In genomic region chr7:110668247-110668646, GRCm38 (mm10) we compare ENCODE assay signal across 8 mouse cellular contexts. TPM values are rescaled to one million over a fixed set of nuclear protein-coding genes. Genes with fewer than 3 reads are reported as not detected.
DNase-seq lines count a peak whose midpoint lies in the region; ATAC-seq and TF ChIP-seq lines count a peak whose summit lies in the region.
"Had no signal": no experiment of that assay in that cellular context is flagged by ENCODE, and none has a peak within 500 bp of the region (broad histone marks: within the 10 kb centered on the region; RNA-seq: fewer than 3 reads in every experiment).

No protein-coding gene starts in this region.

- WGBS in intestine, embryonic 14.5 days, result 52% methylated on average over 6 of the region's 6 CpGs
- WGBS in intestine, postnatal 0 days, result 48% methylated on average over 6 of the region's 6 CpGs
- 47% methylated on average over 6 of the region's 6 CpGs for WGBS in heart, embryonic 15.5 days

- H3K4me2 ChIP-seq in intestine, embryonic 14.5 days (ENCODE audit: low read length), result no peak overlapping the region
- H3K4me2 ChIP-seq in intestine, postnatal 0 days (replicated peaks; ENCODE audit: low read depth), result no peak overlapping the region
- no peak overlapping the region for H3K4me2 ChIP-seq in heart, embryonic 15.5 days

- no peak overlapping the region for H3K4me3 ChIP-seq in intestine, embryonic 14.5 days (ENCODE audit: low read depth, low read length)
- no peak overlapping the region for H3K4me3 ChIP-seq in intestine, postnatal 0 days (ENCODE audit: low read depth, low read length)
- no peak overlapping the region for H3K4me3 ChIP-seq in heart, embryonic 15.5 days

- ATAC-seq in intestine, embryonic 14.5 days (replicated peaks; ENCODE audit: low FRiP score, low TSS enrichment, low read depth), result 0 out of 2 replicates have a peak, but pooled peaks have one; percentile 55
- no peak for ATAC-seq in intestine, postnatal 0 days
- peak; percentile 47; the same call in 1 of the 2 replicates for ATAC-seq in heart, embryonic 15.5 days (replicated peaks; ENCODE audit: insufficient number of reproducible peaks, insufficient read depth, low FRiP score, low read depth)

- H3K4me1 ChIP-seq in intestine, embryonic 14.5 days (replicated peaks; ENCODE audit: control insufficient read depth, insufficient read depth, low read length), result peaks cover 10% of the 10 kb centered on the region; the same call in 1 of the 2 replicates
- H3K4me1 ChIP-seq in intestine, postnatal 0 days (replicated peaks; ENCODE audit: control insufficient read depth, insufficient read depth, low read length), result no peaks in the 10 kb centered on the region
- peaks cover 18% of the 10 kb centered on the region for H3K4me1 ChIP-seq in heart, embryonic 15.5 days (replicated peaks)

- no peak for DNase-seq in intestine, embryonic 14.5 days (ENCODE audit: low spot score)
- peak; percentile 31 for DNase-seq in cerebellum, adult 9-11 months
- peak; percentile 51 for DNase-seq in lung, postnatal 14 days
- DNase-seq in urinary bladder, postnatal 14 days (ENCODE audit: low spot score), result no peak
- DNase-seq in right cerebral cortex, postnatal 14 days, result no peak

- H3K27ac ChIP-seq in intestine, embryonic 14.5 days (ENCODE audit: low read depth), result no peak overlapping the region; the same call in 1 of the 2 replicates
- H3K27ac ChIP-seq in intestine, postnatal 0 days (ENCODE audit: low read depth, low read length), result no peak overlapping the region
- peak overlapping the region; percentile 44 for H3K27ac ChIP-seq in heart, embryonic 15.5 days
- H3K27ac ChIP-seq: macrophage had no signal

- TF ChIP-seq CTCF in intestine, postnatal 0 days (IDR thresholded peaks at IDR 0.05; ENCODE audit: low read depth), result no peak

- H3K36me3 ChIP-seq in intestine, embryonic 14.5 days (ENCODE audit: control insufficient read depth, insufficient read depth, low read length), result no peaks in the 10 kb centered on the region
- H3K36me3 ChIP-seq in intestine, postnatal 0 days (ENCODE audit: control insufficient read depth, insufficient read depth), result no peaks in the 10 kb centered on the region
- no peaks in the 10 kb centered on the region for H3K36me3 ChIP-seq in heart, embryonic 15.5 days

- no peaks in the 10 kb centered on the region for H3K9me3 ChIP-seq in intestine, embryonic 14.5 days (ENCODE audit: control insufficient read depth, low read length)
- H3K9me3 ChIP-seq in intestine, postnatal 0 days (ENCODE audit: control insufficient read depth), result no peaks in the 10 kb centered on the region
- H3K9me3 ChIP-seq in heart, embryonic 15.5 days (replicated peaks), result no peaks in the 10 kb centered on the region

- no peaks in the 10 kb centered on the region for H3K27me3 ChIP-seq in intestine, embryonic 14.5 days (replicated peaks; ENCODE audit: control insufficient read depth, insufficient read depth, low read length)
- no peaks in the 10 kb centered on the region for H3K27me3 ChIP-seq in intestine, postnatal 0 days (replicated peaks; ENCODE audit: control insufficient read depth, insufficient read depth, low read length)
- no peaks in the 10 kb centered on the region for H3K27me3 ChIP-seq in heart, embryonic 15.5 days

- no peak overlapping the region for H3K9ac ChIP-seq in intestine, embryonic 14.5 days (ENCODE audit: low read length)
- no peak overlapping the region for H3K9ac ChIP-seq in intestine, postnatal 0 days (ENCODE audit: low read depth, low read length)
- no peak overlapping the region for H3K9ac ChIP-seq in heart, embryonic 15.5 days

RNA-seq across cellular contexts. Expression of gene Adm, which starts 40.8 kb away (rescaled TPM):
- polyA plus RNA-seq in intestine, embryonic 14.5 days (2014; fragmentation: Nextera tagmentation; extraction: Ambion mirVana), result 1.5 and 2.1 TPM in 2 replicates
- polyA plus RNA-seq in intestine, postnatal 0 days (2015; fragmentation: Nextera tagmentation; extraction: Ambion mirVana), result 3.2 and 3.3 TPM in 2 replicates
- 18.4 and 20.5 TPM in 2 replicates for polyA plus RNA-seq in heart, embryonic 15.5 days (2015; fragmentation: Nextera tagmentation; extraction: Ambion mirVana)

RNA-seq across cellular contexts. Expression of gene Sbf2, which starts 53.5 kb away (rescaled TPM):
- polyA plus RNA-seq in intestine, embryonic 14.5 days (2014; fragmentation: Nextera tagmentation; extraction: Ambion mirVana), result 37.6 and 39.8 TPM in 2 replicates
- 17.9 and 19.3 TPM in 2 replicates for polyA plus RNA-seq in intestine, postnatal 0 days (2015; fragmentation: Nextera tagmentation; extraction: Ambion mirVana)
- 30.8 TPM in 2 replicates for polyA plus RNA-seq in heart, embryonic 15.5 days (2015; fragmentation: Nextera tagmentation; extraction: Ambion mirVana)

Comparison
In these comparisons a context has a peak if more than half of its experiments do, and no peak if none do; other contexts are left out.
1. DNase-seq: peak in cerebellum, adult 9-11 months (single experiment) and lung, postnatal 14 days (single experiment); none in intestine, embryonic 14.5 days (single experiment), urinary bladder, postnatal 14 days (single experiment) and right cerebral cortex, postnatal 14 days (single experiment).